Mouse (Mus musculus): ENCODE data around the gene Apc2. TPM values are rescaled to one million over a fixed set of nuclear protein-coding genes. Genes with fewer than 3 reads are reported as not detected.
A peak's percentile ranks its signal among the peaks of the same experiment; 100 is the strongest.
"Not testable (repeated sequence)": the region's sequence is repeated elsewhere in the genome, so short reads cannot be mapped to it uniquely, and the experiment has no call there.

Apc2 gene
- 1.1 and 1.6 TPM in 2 replicates for polyA plus RNA-seq (2015; fragmentation: Nextera tagmentation; extraction: Ambion mirVana)

GRCm38 (mm10) chr10:80295618-80296425 is at the start of gene Apc2:
Apc2 (plus strand) TSS chr10:80295977.
- Histone ChIP-seq H3K4me1 (replicated peaks; ENCODE audit: control insufficient read depth, insufficient read depth, low read length) (no peaks in the 10 kb centered on the region), H3K9me3 (ENCODE audit: control insufficient read depth) (no peaks in the 10 kb centered on the region), H3K27me3 (replicated peaks; ENCODE audit: control insufficient read depth, insufficient read depth, low read length) (peaks cover 29% of the 10 kb centered on the region), H3K9ac (ENCODE audit: low read depth, low read length) (peak within 1 kb of the TSS; percentile 22; the same call in 1 of the 2 replicates), H3K36me3 (ENCODE audit: control insufficient read depth, insufficient read depth) (peaks cover 17% of the 10 kb centered on the region; the same call in 1 of the 2 replicates), H3K4me3 (ENCODE audit: low read depth, low read length) (peak within 1 kb of the TSS; percentile 33), H3K27ac (ENCODE audit: low read depth, low read length) (no peak within 1 kb of the TSS), H3K4me2 (replicated peaks; ENCODE audit: low read depth) (peak within 1 kb of the TSS; percentile 68)
- ATAC-seq, result peak; percentile 25; the same call in 1 of the 2 replicates
- TF ChIP-seq CTCF (IDR thresholded peaks at IDR 0.05; ENCODE audit: low read depth), result peak; percentile 82
- WGBS, result 2% methylated on average over 25 of the region's 26 CpGs

- Histone ChIP-seq H3K27me3 (replicated peaks; ENCODE audit: control insufficient read depth, insufficient read depth, low read length) (no peaks in the 10 kb centered on the region), H3K27ac (ENCODE audit: low read depth, low read length) (no peak overlapping the region), H3K4me1 (replicated peaks; ENCODE audit: control insufficient read depth, insufficient read depth, low read length) (no peaks in the 10 kb centered on the region), H3K9ac (ENCODE audit: low read depth, low read length) (no peak overlapping the region), H3K4me2 (replicated peaks; ENCODE audit: low read depth) (no peak overlapping the region), H3K36me3 (ENCODE audit: control insufficient read depth, insufficient read depth) (peaks cover 25% of the 10 kb centered on the region), H3K9me3 (ENCODE audit: control insufficient read depth) (no peaks in the 10 kb centered on the region), H3K4me3 (ENCODE audit: low read depth, low read length) (no peak overlapping the region)
- no peak for ATAC-seq
- TF ChIP-seq CTCF (IDR thresholded peaks at IDR 0.05; ENCODE audit: low read depth), result peak; percentile 67
- WGBS, result 49% methylated on average over 6 of the region's 6 CpGs
These were observed 47.9 kb upstream of the Apc2 start for GRCm38 (mm10) chr10:80247849-80248248.

- not testable (repeated sequence) for ATAC-seq; H3K9me3 ChIP-seq (ENCODE audit: control insufficient read depth); H3K27me3 ChIP-seq (replicated peaks; ENCODE audit: control insufficient read depth, insufficient read depth, low read length); H3K9ac ChIP-seq (ENCODE audit: low read depth, low read length); H3K4me1 ChIP-seq (replicated peaks; ENCODE audit: control insufficient read depth, insufficient read depth, low read length); H3K27ac ChIP-seq (ENCODE audit: low read depth, low read length)
- Histone ChIP-seq H3K36me3 (ENCODE audit: control insufficient read depth, insufficient read depth) (peaks cover 27% of the 10 kb centered on the region), H3K4me3 (ENCODE audit: low read depth, low read length) (peak overlapping the region; percentile 79), H3K4me2 (replicated peaks; ENCODE audit: low read depth) (peak overlapping the region; percentile 81)
- 26% methylated on average over 3 of the region's 3 CpGs for WGBS
These were observed 47.3 kb upstream of the Apc2 start for GRCm38 (mm10) chr10:80248437-80248836.

GRCm38 (mm10) chr10:80248971-80249640 is 46.7 kb upstream of the Apc2 start, which contains the start of gene Ndufs7:
Ndufs7 (plus strand) TSS chr10:80249121.
- no peaks in the 10 kb centered on the region for H3K27me3 ChIP-seq (replicated peaks; ENCODE audit: control insufficient read depth, insufficient read depth, low read length)
- TF ChIP-seq CTCF (IDR thresholded peaks at IDR 0.05; ENCODE audit: low read depth), result no peak; the same call in 1 of the 2 replicates
- under 1% methylated on average over 53 of the region's 53 CpGs for WGBS
- H3K4me1 ChIP-seq (replicated peaks; ENCODE audit: control insufficient read depth, insufficient read depth, low read length), result no peaks in the 10 kb centered on the region
- peak within 1 kb of the TSS; percentile 79 for H3K4me3 ChIP-seq (ENCODE audit: low read depth, low read length)
- peak within 1 kb of the TSS; percentile 81 for H3K4me2 ChIP-seq (replicated peaks; ENCODE audit: low read depth)
- H3K9me3 ChIP-seq (ENCODE audit: control insufficient read depth), result no peaks in the 10 kb centered on the region
- H3K36me3 ChIP-seq (ENCODE audit: control insufficient read depth, insufficient read depth), result peaks cover 26% of the 10 kb centered on the region
- H3K27ac ChIP-seq (ENCODE audit: low read depth, low read length), result peak within 1 kb of the TSS; percentile 92
- ATAC-seq, result peak; percentile 93
- peak within 1 kb of the TSS; percentile 83 for H3K9ac ChIP-seq (ENCODE audit: low read depth, low read length)

DNA sequence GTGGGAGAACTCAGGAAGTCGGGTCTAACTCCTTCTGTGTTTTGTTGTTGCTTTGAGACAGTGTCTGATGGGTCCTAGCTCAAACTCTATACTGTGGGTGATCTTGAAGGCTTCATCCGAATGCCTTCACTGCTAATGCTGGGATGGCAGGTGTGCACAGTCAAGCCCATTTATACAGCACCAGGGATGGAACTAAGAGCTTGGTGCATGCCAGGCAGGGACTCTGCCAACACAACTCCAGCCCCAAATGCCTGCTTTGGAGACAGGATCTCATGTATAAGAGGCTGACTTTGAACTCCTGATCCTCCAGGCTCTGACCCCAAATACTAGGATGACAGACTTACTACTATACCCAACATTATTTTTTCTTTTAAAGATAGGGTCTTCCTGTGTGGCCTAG is 45.7 kb upstream of the Apc2 start:
- TF ChIP-seq CTCF (IDR thresholded peaks at IDR 0.05; ENCODE audit: low read depth), result no peak
- ATAC-seq, result no peak
- peak overlapping the region; percentile 81 for H3K4me2 ChIP-seq (replicated peaks; ENCODE audit: low read depth)
- peaks cover 30% of the 10 kb centered on the region for H3K36me3 ChIP-seq (ENCODE audit: control insufficient read depth, insufficient read depth)
- no peaks in the 10 kb centered on the region for H3K27me3 ChIP-seq (replicated peaks; ENCODE audit: control insufficient read depth, insufficient read depth, low read length)
- peak overlapping the region; percentile 83 for H3K9ac ChIP-seq (ENCODE audit: low read depth, low read length)
- H3K4me3 ChIP-seq (ENCODE audit: low read depth, low read length), result peak overlapping the region; percentile 79
- no peaks in the 10 kb centered on the region for H3K4me1 ChIP-seq (replicated peaks; ENCODE audit: control insufficient read depth, insufficient read depth, low read length)
- no peaks in the 10 kb centered on the region for H3K9me3 ChIP-seq (ENCODE audit: control insufficient read depth)
- WGBS, result 27% methylated on average over 2 of the region's 2 CpGs
- 0 out of 2 replicates have a peak overlapping the region, but pooled peaks have one; percentile 31 for H3K27ac ChIP-seq (ENCODE audit: low read depth, low read length)

DNA sequence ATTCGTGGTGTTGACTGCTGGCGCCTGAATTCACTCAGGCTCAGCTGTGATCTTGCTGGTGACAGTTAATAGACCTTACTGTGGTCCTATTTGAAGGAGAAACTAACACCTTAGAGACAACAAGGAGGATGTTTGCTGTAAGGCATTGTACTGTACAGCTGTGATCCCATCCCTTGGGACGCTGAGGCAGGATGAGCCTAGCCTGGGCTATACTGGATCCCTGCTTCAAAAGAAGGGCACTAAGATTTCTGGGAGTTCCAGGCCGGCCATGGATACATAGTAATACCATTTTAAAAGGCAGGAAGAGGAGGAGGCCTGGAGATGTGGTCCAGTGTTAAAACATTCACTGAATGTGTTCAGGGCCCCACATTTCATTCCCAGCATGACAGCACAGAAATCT is 45.2 kb upstream of the Apc2 start:
- H3K4me3 ChIP-seq (ENCODE audit: low read depth, low read length), result peak overlapping the region; percentile 79; the same call in 1 of the 2 replicates
- no peak for ATAC-seq
- WGBS, result 86% methylated on average over 4 of the region's 4 CpGs
- no peaks in the 10 kb centered on the region for H3K9me3 ChIP-seq (ENCODE audit: control insufficient read depth)
- H3K36me3 ChIP-seq (ENCODE audit: control insufficient read depth, insufficient read depth), result peaks cover 35% of the 10 kb centered on the region
- 0 out of 2 replicates have a peak overlapping the region, but pooled peaks have one; percentile 83 for H3K9ac ChIP-seq (ENCODE audit: low read depth, low read length)
- no peak for TF ChIP-seq CTCF (IDR thresholded peaks at IDR 0.05; ENCODE audit: low read depth)
- no peaks in the 10 kb centered on the region for H3K4me1 ChIP-seq (replicated peaks; ENCODE audit: control insufficient read depth, insufficient read depth, low read length)
- H3K4me2 ChIP-seq (replicated peaks; ENCODE audit: low read depth), result peak overlapping the region; percentile 81
- no peaks in the 10 kb centered on the region for H3K27me3 ChIP-seq (replicated peaks; ENCODE audit: control insufficient read depth, insufficient read depth, low read length)
- no peak overlapping the region for H3K27ac ChIP-seq (ENCODE audit: low read depth, low read length)

Data from intestine, postnatal 0 days (tissue).